Mouse (Mus musculus) heart, embryonic 12.5 days (tissue): ENCODE results near the gene Nos2. TPM values are rescaled to one million over a fixed set of nuclear protein-coding genes. Genes with fewer than 3 reads are reported as not detected.

ENCODE experiments used
- ATAC-seq: fragments of 200-750 bp; cut with Nextera tagmentation; 2 replicates; pipeline ENCODE4 v1.8.0; 2017; ENCODE audit warnings: moderate TSS enrichment, moderate library complexity; ENCODE audit not compliant: insufficient number of reproducible peaks, low FRiP score
- H3K27ac ChIP-seq: fragments of 300-500 bp; sonication (generic); 2 replicates; pipeline ENCODE4 v1.5.1; 2016; ENCODE audit warnings: mild to moderate bottlenecking, moderate library complexity; ENCODE audit not compliant: poor library complexity, severe bottlenecking
- H3K27me3 ChIP-seq: fragments of 300-500 bp; sonication (generic); replicated peaks from 2 replicates; pipeline ENCODE4 v1.6.1; 2016; ENCODE audit warnings: mild to moderate bottlenecking, moderate library complexity
- H3K36me3 ChIP-seq: fragments of 300-500 bp; sonication (generic); 2 replicates; pipeline ENCODE4 v1.6.1; 2016; ENCODE audit warnings: mild to moderate bottlenecking, moderate library complexity
- H3K4me1 ChIP-seq: fragments of 300-500 bp; sonication (generic); replicated peaks from 2 replicates; pipeline ENCODE4 v1.6.1; 2016; ENCODE audit warnings: mild to moderate bottlenecking
- H3K4me2 ChIP-seq: fragments of 300-500 bp; sonication (generic); 2 replicates; pipeline ENCODE4 v1.6.1; 2016; ENCODE audit warnings: mild to moderate bottlenecking, moderate library complexity
- H3K4me3 ChIP-seq: fragments of 300-500 bp; sonication (generic); 2 replicates; pipeline ENCODE4 v1.5.1; 2016; ENCODE audit warnings: mild to moderate bottlenecking
- H3K9ac ChIP-seq: fragments of 300-500 bp; sonication (generic); 2 replicates; pipeline ENCODE4 v1.6.1; 2016; ENCODE audit warnings: mild to moderate bottlenecking, moderate library complexity
- H3K9me3 ChIP-seq: fragments of 300-500 bp; sonication (generic); replicated peaks from 2 replicates; pipeline ENCODE4 v1.6.1; 2016; ENCODE audit warnings: mild to moderate bottlenecking, moderate library complexity
- WGBS: fragments of 180-500 bp; shearing (Covaris S2); methylation state at CpG from one replicate; pipeline ENCODE4 v1.1.7; 2016; 5-methylcytosine and 5-hydroxymethylcytosine counted together
- polyA plus RNA-seq: library from polyadenylated mRNA; unstranded; fragments of >200 nt; fragmentation: Nextera tagmentation; extraction: Ambion mirVana; gene quantifications from 2 replicates; pipeline ENCODE4 v1.2.1, GENCODE M21; 2016

Nos2 gene
- polyA plus RNA-seq, 1 experiment from 2014 or later, result 0.33 TPM

GRCm38 (mm10) chr11:78976731-78977510, 56.3 kb downstream of the Nos2 start:
- Histone ChIP-seq H3K9ac (no peak overlapping the region), H3K36me3 (peaks cover 9% of the 10 kb centered on the region; the same call in 1 of the 2 replicates), H3K27ac (no peak overlapping the region), H3K9me3 (no peaks in the 10 kb centered on the region), H3K4me1 (peaks cover 12% of the 10 kb centered on the region; the same call in 1 of the 2 replicates), H3K4me2 (no peak overlapping the region), H3K4me3 (no peak overlapping the region), H3K27me3 (no peaks in the 10 kb centered on the region)
- 65% methylated on average over 8 of the region's 8 CpGs for WGBS
- ATAC-seq, result no peak

DNA sequence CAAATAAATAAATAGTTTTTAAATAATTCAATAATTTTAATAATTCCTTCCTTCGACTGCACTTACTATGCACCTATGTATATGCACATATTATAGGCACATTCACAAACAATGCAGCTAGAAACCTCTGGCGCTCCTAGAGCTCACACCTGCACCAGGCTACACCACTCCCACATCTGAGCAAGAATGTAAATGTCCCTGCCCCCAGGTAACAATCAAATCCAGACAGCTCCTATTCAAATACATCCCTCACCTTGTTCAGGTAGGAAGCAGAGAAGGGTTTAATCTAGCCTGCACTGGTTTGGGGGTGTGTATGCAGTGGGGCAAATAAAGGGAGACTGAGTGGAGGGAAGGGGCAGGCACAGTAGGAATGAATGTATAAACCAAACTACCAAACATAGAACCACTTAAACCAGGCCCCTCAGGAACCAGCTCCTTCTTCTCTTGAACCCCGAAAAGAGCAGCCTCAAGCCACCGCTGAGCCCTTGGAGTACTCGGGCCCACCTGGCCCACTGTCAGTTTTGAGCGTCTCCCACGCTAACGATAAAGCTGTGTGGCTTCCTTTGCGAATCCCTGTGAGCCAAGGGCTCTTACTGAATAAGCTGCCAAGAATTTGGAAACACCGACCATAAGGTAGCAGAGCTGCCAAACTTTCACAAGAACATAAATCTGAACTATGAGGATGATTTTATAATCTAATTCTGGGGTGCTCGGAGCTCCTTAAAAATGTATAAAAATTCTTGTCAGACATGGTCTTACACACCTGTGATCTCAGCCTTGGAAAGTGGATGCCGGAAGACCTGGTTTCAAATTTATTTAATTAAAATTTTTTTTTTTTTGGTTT, 57.8 kb downstream of the Nos2 start:
- H3K4me2 ChIP-seq, result no peak overlapping the region
- no peaks in the 10 kb centered on the region for H3K27me3 ChIP-seq
- H3K4me1 ChIP-seq, result peaks cover 10% of the 10 kb centered on the region; the same call in 1 of the 2 replicates
- H3K9me3 ChIP-seq, result no peaks in the 10 kb centered on the region
- H3K9ac ChIP-seq, result no peak overlapping the region
- no peak overlapping the region for H3K4me3 ChIP-seq
- no peak for ATAC-seq
- 83% methylated on average over 12 of the region's 12 CpGs for WGBS
- H3K36me3 ChIP-seq, result peaks cover 3% of the 10 kb centered on the region; the same call in 1 of the 2 replicates
- no peak overlapping the region for H3K27ac ChIP-seq

DNA sequence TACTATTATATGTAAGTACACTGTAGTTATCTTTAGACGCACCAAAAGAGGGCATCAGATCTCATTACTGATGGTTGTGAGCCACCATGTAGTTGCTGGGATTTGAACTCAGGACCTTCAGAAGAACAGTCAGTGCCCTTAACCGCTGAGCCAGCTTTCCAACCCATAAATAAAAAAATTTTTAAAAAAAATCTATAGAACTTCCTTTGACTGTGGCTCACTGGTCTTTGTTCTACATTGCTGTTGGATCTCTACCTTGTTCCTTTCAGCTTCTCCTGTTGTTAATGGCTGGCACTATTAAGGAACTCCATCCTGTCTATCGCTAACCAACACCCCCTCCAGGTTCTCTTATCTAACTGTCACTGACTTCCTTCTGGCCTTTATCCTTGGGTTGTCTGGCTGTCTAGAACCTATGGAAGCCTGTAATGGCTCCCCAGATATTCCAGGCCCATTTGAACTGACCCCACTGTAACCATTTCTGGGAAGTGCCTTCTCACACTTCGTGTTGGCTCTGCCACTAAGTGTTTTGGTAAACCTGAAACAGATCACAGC, 59.6 kb downstream of the Nos2 start:
- Histone ChIP-seq H3K36me3 (no peaks in the 10 kb centered on the region), H3K4me2 (no peak overlapping the region), H3K4me1 (0 out of 2 replicates have a peak, but pooled peaks cover 6% of the 10 kb centered on the region), H3K9ac (no peak overlapping the region), H3K27ac (peak overlapping the region; percentile 48), H3K27me3 (no peaks in the 10 kb centered on the region), H3K9me3 (no peaks in the 10 kb centered on the region), H3K4me3 (no peak overlapping the region)
- 55% methylated on average over 4 of the region's 4 CpGs for WGBS
- no peak for ATAC-seq

DNA sequence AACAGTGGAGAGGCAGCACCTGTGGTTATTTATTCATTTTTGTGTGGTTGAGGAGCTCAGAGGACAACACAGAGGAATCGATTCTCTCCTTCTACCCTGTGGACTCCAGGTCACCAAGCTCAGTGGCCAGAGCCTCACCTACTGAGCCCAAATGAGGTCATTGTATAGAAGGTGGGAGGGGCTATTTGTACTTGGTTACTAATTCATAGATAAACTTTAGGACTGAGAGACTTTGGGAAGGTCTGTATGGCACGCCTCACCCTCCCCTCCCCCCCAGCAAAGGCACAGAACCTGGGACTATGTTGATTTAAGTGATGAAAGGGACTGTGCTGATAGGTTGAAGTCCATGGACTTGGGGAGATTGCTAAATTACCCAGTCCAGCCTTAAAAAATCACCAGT, 61.5 kb downstream of the Nos2 start:
- Histone ChIP-seq H3K36me3 (no peaks in the 10 kb centered on the region), H3K27ac (no peak overlapping the region), H3K9ac (no peak overlapping the region), H3K4me1 (0 out of 2 replicates have a peak, but pooled peaks cover 6% of the 10 kb centered on the region), H3K27me3 (no peaks in the 10 kb centered on the region), H3K4me3 (no peak overlapping the region), H3K9me3 (no peaks in the 10 kb centered on the region), H3K4me2 (peak overlapping the region; percentile 51; the same call in 1 of the 2 replicates)
- WGBS, result 73% methylated on average over 2 of the region's 2 CpGs
- no peak for ATAC-seq

- Histone ChIP-seq H3K4me1 (0 out of 2 replicates have a peak, but pooled peaks cover 6% of the 10 kb centered on the region), H3K4me2 (peak overlapping the region; percentile 51), H3K9me3 (no peaks in the 10 kb centered on the region), H3K9ac (no peak overlapping the region), H3K27ac (no peak overlapping the region), H3K36me3 (no peaks in the 10 kb centered on the region), H3K4me3 (no peak overlapping the region; the same call in 1 of the 2 replicates), H3K27me3 (no peaks in the 10 kb centered on the region)
- ATAC-seq, result no peak
- WGBS, result 75% methylated on average over 12 of the region's 12 CpGs
Observed at GRCm38 (mm10) chr11:78982513-78983291, 62.1 kb downstream of the Nos2 start.

DNA sequence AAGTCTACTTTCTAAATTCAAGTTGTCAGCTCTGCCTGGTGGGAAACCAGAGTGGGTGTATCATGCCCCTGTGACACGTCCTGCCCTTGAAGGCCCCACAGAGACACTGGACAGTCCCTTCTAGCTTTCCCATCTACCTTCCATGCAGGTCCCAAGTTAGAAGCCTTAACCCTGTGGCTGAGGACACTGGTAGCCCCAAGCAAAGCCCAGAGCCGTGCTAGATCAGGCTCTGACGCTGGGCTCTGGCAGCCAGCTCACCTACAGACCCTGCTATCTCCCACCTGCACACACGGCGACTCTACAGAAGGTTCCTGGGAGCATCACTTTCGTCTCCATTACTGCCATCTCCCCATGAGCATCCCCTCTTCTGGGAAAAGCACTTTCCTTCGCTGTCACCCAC, 63.0 kb downstream of the Nos2 start:
- Histone ChIP-seq H3K9me3 (no peaks in the 10 kb centered on the region), H3K36me3 (no peaks in the 10 kb centered on the region), H3K9ac (peak overlapping the region; percentile 16; the same call in 1 of the 2 replicates), H3K4me1 (0 out of 2 replicates have a peak, but pooled peaks cover 6% of the 10 kb centered on the region), H3K27ac (no peak overlapping the region), H3K4me3 (peak overlapping the region; percentile 43), H3K4me2 (peak overlapping the region; percentile 51), H3K27me3 (no peaks in the 10 kb centered on the region)
- WGBS, result 76% methylated on average over 7 of the region's 7 CpGs
- no peak for ATAC-seq

GRCm38 (mm10) chr11:78984483-78985177, 64.0 kb downstream of the Nos2 start, which contains the start of gene Lgals9:
Gene Lgals9 (minus strand): TSS chr11:78984946.
- Histone ChIP-seq H3K4me1 (0 out of 2 replicates have a peak, but pooled peaks cover 6% of the 10 kb centered on the region), H3K27ac (no peak within 1 kb of the TSS; the same call in 1 of the 2 replicates), H3K4me2 (peak within 1 kb of the TSS; percentile 51), H3K36me3 (no peaks in the 10 kb centered on the region), H3K4me3 (peak within 1 kb of the TSS; percentile 43), H3K9me3 (peaks cover 4% of the 10 kb centered on the region), H3K9ac (peak within 1 kb of the TSS; percentile 16; the same call in 1 of the 2 replicates), H3K27me3 (no peaks in the 10 kb centered on the region)
- ATAC-seq, result peak; percentile 87
- 53% methylated on average over 10 of the region's 10 CpGs for WGBS

DNA sequence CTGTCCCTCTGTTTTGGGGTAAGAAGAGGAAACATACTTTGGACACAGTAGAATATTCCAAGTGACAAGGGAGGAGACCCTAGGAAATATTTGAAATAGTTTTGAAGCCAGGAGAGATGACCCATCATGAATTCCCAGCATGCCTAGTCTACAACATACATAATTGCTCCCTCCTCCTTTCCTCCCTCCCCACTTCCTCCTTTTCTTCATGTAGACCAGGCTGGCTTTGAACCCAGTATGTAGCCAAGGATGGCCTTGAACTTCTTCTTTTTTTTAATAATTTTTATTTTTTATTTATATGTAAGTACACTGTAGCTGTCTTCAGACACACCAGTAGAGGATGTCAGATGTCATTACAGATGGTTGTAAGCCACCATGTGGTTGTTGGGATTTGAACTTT, 64.9 kb downstream of the Nos2 start:
- no peak overlapping the region for H3K27ac ChIP-seq
- H3K4me2 ChIP-seq, result no peak overlapping the region
- H3K9ac ChIP-seq, result no peak overlapping the region
- ATAC-seq, result no peak
- no peak overlapping the region for H3K4me3 ChIP-seq
- H3K4me1 ChIP-seq, result 0 out of 2 replicates have a peak, but pooled peaks cover 3% of the 10 kb centered on the region
- peaks cover 10% of the 10 kb centered on the region for H3K9me3 ChIP-seq
- no peaks in the 10 kb centered on the region for H3K36me3 ChIP-seq
- no peaks in the 10 kb centered on the region for H3K27me3 ChIP-seq

- Histone ChIP-seq H3K27ac (no peak overlapping the region), H3K4me1 (no peaks in the 10 kb centered on the region), H3K36me3 (no peaks in the 10 kb centered on the region), H3K27me3 (no peaks in the 10 kb centered on the region), H3K9ac (no peak overlapping the region), H3K4me2 (no peak overlapping the region), H3K4me3 (no peak overlapping the region), H3K9me3 (peaks cover 10% of the 10 kb centered on the region)
- ATAC-seq, result no peak
- WGBS, result 79% methylated on average over 10 of the region's 10 CpGs
Observed at GRCm38 (mm10) chr11:78986311-78987002, 65.9 kb downstream of the Nos2 start.
